2 mouse cellular contexts compared by ENCODE assay signal in the genomic region with DNA sequence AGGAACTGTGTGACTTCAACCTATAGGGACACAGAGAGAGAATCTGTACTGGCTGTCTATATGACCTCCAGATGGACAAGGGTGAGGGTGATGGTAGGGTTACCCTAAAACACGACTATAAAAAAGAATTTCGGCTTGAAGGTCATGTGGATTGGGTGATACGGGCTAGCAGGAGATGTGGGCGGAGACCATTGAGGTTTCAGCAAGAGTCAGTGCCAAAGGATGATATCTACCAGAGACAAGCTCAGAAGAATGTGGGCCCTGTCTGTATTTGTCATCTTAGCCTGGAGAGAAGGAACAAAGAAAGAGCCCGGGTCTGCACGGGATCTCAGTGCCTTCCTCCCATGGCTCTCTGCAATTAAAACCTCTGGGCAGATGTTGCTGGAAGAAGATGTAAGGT.
TF ChIP-seq lines count a peak whose summit lies in the region.

No protein-coding gene starts in this region.

TF ChIP-seq in MEL, 35 proteins besides CTCF, POLR2A, EP300 and RAD21 (continued from another document):
- no peak for TF ChIP-seq GABPA (IDR thresholded peaks at IDR 0.05; ENCODE audit: low read depth, low read length)
- no peak for TF ChIP-seq MYB (IDR thresholded peaks at IDR 0.05; ENCODE audit: low read depth, low read length)
- TF ChIP-seq MAZ (IDR thresholded peaks at IDR 0.05; ENCODE audit: low read depth, low read length): no peak
- no peak for TF ChIP-seq HCFC1 (IDR thresholded peaks at IDR 0.05; ENCODE audit: low read depth, low read length)
- no peak for TF ChIP-seq TAL1 (IDR thresholded peaks at IDR 0.05; ENCODE audit: low read length)
- TF ChIP-seq BHLHE40 (IDR thresholded peaks at IDR 0.05; ENCODE audit: borderline replicate concordance, low read depth, low read length): no peak
- no peak for TF ChIP-seq ZKSCAN1 (IDR thresholded peaks at IDR 0.05; ENCODE audit: low read depth, low read length)
- no peak for TF ChIP-seq JUND (IDR thresholded peaks at IDR 0.05; ENCODE audit: low read depth, low read length)
- no peak for TF ChIP-seq ELF1 (IDR thresholded peaks at IDR 0.05; ENCODE audit: low read depth, low read length)
- TF ChIP-seq RCOR1 (IDR thresholded peaks at IDR 0.05; ENCODE audit: low read depth, low read length): no peak
- TF ChIP-seq ZMIZ1 (IDR thresholded peaks at IDR 0.05; ENCODE audit: low read depth, low read length): no peak
- TF ChIP-seq MAX (IDR thresholded peaks at IDR 0.05; ENCODE audit: low read length): no peak
- no peak for TF ChIP-seq CHD2 (IDR thresholded peaks at IDR 0.05; ENCODE audit: low read length)
- TF ChIP-seq MAFK (IDR thresholded peaks at IDR 0.05; ENCODE audit: borderline replicate concordance, low read depth, low read length): no peak
- TF ChIP-seq UBTF (IDR thresholded peaks at IDR 0.05; ENCODE audit: borderline replicate concordance, insufficient read depth, low read depth, low read length): no peak
- no peak for TF ChIP-seq NELFE (IDR thresholded peaks at IDR 0.05; ENCODE audit: low read depth, low read length)
- no peak for TF ChIP-seq SIN3A (IDR thresholded peaks at IDR 0.05; ENCODE audit: low read length)
- TF ChIP-seq ZNF384 (IDR thresholded peaks at IDR 0.05; ENCODE audit: low read depth, low read length): no peak
TF ChIP-seq in MEL: peak in this region for 0.

TF ChIP-seq in myocyte, 11 proteins besides CTCF, POLR2A, EP300 and RAD21 (continued from another document):
- TF ChIP-seq E2F4 (IDR thresholded peaks at IDR 0.05; ENCODE audit: insufficient read depth): no peak
- TF ChIP-seq REST (IDR thresholded peaks at IDR 0.05; ENCODE audit: insufficient read depth, insufficient read length): no peak
- no peak for TF ChIP-seq USF1 (IDR thresholded peaks at IDR 0.05; ENCODE audit: low read depth)
- no peak for TF ChIP-seq TCF12 (IDR thresholded peaks at IDR 0.05; ENCODE audit: insufficient read depth, poor library complexity, severe bottlenecking)
- TF ChIP-seq CEBPB (IDR thresholded peaks at IDR 0.05; ENCODE audit: insufficient read depth, poor library complexity, severe bottlenecking): no peak
- TF ChIP-seq SRF (IDR thresholded peaks at IDR 0.05; ENCODE audit: control insufficient read depth, insufficient read length, low read depth): no peak
